Comparison of ENCODE assay signal across 9 mouse cellular contexts in genomic region chr4:106989226-106989983, GRCm38 (mm10).
DNase-seq lines count a peak whose midpoint lies in the region; ATAC-seq and TF ChIP-seq lines count a peak whose summit lies in the region.
"Had no signal": no experiment of that assay in that cellular context is flagged by ENCODE, and none has a peak within 500 bp of the region (broad histone marks: within the 10 kb centered on the region; RNA-seq: fewer than 3 reads in every experiment).

No protein-coding gene starts in this region.

- TF ChIP-seq EP300 in ES-Bruce4 (IDR thresholded peaks at IDR 0.05; ENCODE audit: insufficient read depth, low read depth, low read length): no peak

- no peak overlapping the region for H3K4me2 ChIP-seq in intestine, postnatal 0 days (replicated peaks; ENCODE audit: low read depth)
- H3K4me2 ChIP-seq: liver, embryonic 13.5 days had no signal

- H3K4me3 ChIP-seq in heart, embryonic 10.5 days: no peak overlapping the region
- no peak overlapping the region for H3K4me3 ChIP-seq in ES-Bruce4 (ENCODE audit: low read depth, low read length)
- H3K4me3 ChIP-seq in intestine, postnatal 0 days (ENCODE audit: low read depth, low read length): no peak overlapping the region
- H3K4me3 ChIP-seq: liver, embryonic 13.5 days had no signal

- DNase-seq in heart, embryonic 10.5 days (ENCODE audit: low spot score): no peak
- no peak for DNase-seq in heart, adult 8-10 months (ENCODE audit: low spot score)
- peak; percentile 58 to 61 for DNase-seq in cerebellum, postnatal 36 days
- DNase-seq in splenic B cell, adult 2 months (ENCODE audit: low read depth, low spot score): peak; percentile 18
- DNase-seq in heart, postnatal 25 days (ENCODE audit: low spot score): no peak
- DNase-seq in spleen, adult 12 weeks (ENCODE audit: low spot score): no peak
- DNase-seq: liver, embryonic 13.5 days had no signal

- ATAC-seq in intestine, postnatal 0 days: no peak

- 66% methylated on average over 10 of the region's 10 CpGs for WGBS in heart, embryonic 10.5 days
- 64% methylated on average over 10 of the region's 10 CpGs for WGBS in intestine, postnatal 0 days

- no peaks in the 10 kb centered on the region for H3K27me3 ChIP-seq in heart, embryonic 10.5 days (ENCODE audit: insufficient read depth, poor library complexity, severe bottlenecking)
- no peaks in the 10 kb centered on the region for H3K27me3 ChIP-seq in ES-Bruce4 (ENCODE audit: control insufficient read depth, insufficient read depth, low read length, poor library complexity, severe bottlenecking)
- no peaks in the 10 kb centered on the region for H3K27me3 ChIP-seq in intestine, postnatal 0 days (replicated peaks; ENCODE audit: control insufficient read depth, insufficient read depth, low read length)
- no peaks in the 10 kb centered on the region for H3K27me3 ChIP-seq in splenic B cell, adult 2 months (ENCODE audit: control insufficient read depth, insufficient read depth, low read length, poor library complexity, severe bottlenecking)
- H3K27me3 ChIP-seq: liver, embryonic 13.5 days had no signal

- intact Hi-C loops in heart, postnatal 25 days (cut with DNase I): loop anchor here (2.0 to 5.0 kb wide), 3 partner anchors 78 to 173 kb away; partner anchors contain the start of genes Cyb5rl, Mrpl37 and Ssbp3

- TF ChIP-seq POLR2A in ES-Bruce4 (IDR thresholded peaks at IDR 0.05; ENCODE audit: insufficient read depth, low read length): no peak

- H3K36me3 ChIP-seq in heart, embryonic 10.5 days: no peaks in the 10 kb centered on the region
- no peaks in the 10 kb centered on the region for H3K36me3 ChIP-seq in ES-Bruce4 (ENCODE audit: control insufficient read depth, insufficient read depth, low read length, poor library complexity, severe bottlenecking)
- H3K36me3 ChIP-seq in intestine, postnatal 0 days (ENCODE audit: control insufficient read depth, insufficient read depth): no peaks in the 10 kb centered on the region
- no peaks in the 10 kb centered on the region for H3K36me3 ChIP-seq in splenic B cell, adult 2 months (ENCODE audit: control insufficient read depth, insufficient read depth, low read length, poor library complexity, severe bottlenecking)

- H3K4me1 ChIP-seq in heart, embryonic 10.5 days: peaks cover 63% of the 10 kb centered on the region
- peaks cover 13% of the 10 kb centered on the region for H3K4me1 ChIP-seq in ES-Bruce4 (ENCODE audit: control insufficient read depth, insufficient read depth, low read length)
- H3K4me1 ChIP-seq in intestine, postnatal 0 days (replicated peaks; ENCODE audit: control insufficient read depth, insufficient read depth, low read length): peaks cover 24% of the 10 kb centered on the region

- peak; percentile 81 for TF ChIP-seq CTCF in ES-Bruce4 (IDR thresholded peaks at IDR 0.05; ENCODE audit: low read depth, low read length)
- peak; percentile 79 for TF ChIP-seq CTCF in intestine, postnatal 0 days (IDR thresholded peaks at IDR 0.05; ENCODE audit: low read depth)

- peak overlapping the region; percentile 52; the same call in 1 of the 2 replicates for H3K27ac ChIP-seq in heart, embryonic 10.5 days
- H3K27ac ChIP-seq in ES-Bruce4 (ENCODE audit: insufficient read depth, low read length): peak overlapping the region; percentile 82; the same call in 1 of the 2 replicates
- H3K27ac ChIP-seq in intestine, postnatal 0 days (ENCODE audit: low read depth, low read length): no peak overlapping the region
- H3K27ac ChIP-seq: liver, embryonic 13.5 days had no signal

- H3K9ac ChIP-seq in ES-Bruce4 (ENCODE audit: low read depth, poor library complexity, severe bottlenecking): no peak overlapping the region
- H3K9ac ChIP-seq in intestine, postnatal 0 days (ENCODE audit: low read depth, low read length): no peak overlapping the region
- H3K9ac ChIP-seq: liver, embryonic 13.5 days had no signal

- H3K9me3 ChIP-seq in heart, embryonic 10.5 days: no peaks in the 10 kb centered on the region
- no peaks in the 10 kb centered on the region for H3K9me3 ChIP-seq in ES-Bruce4 (replicated peaks; ENCODE audit: control insufficient read depth, insufficient read depth, low read length, poor library complexity, severe bottlenecking)
- no peaks in the 10 kb centered on the region for H3K9me3 ChIP-seq in intestine, postnatal 0 days (ENCODE audit: control insufficient read depth)
- H3K9me3 ChIP-seq: liver, embryonic 13.5 days had no signal

Comparison
In these comparisons a context has a peak if more than half of its experiments do, and no peak if none do; other contexts are left out.
1. DNase-seq: peak in cerebellum, postnatal 36 days (2 of 2) and splenic B cell, adult 2 months (single experiment); none in heart, embryonic 10.5 days (single experiment), heart, adult 8-10 months (single experiment), heart, postnatal 25 days (single experiment) and spleen, adult 12 weeks (single experiment).